Mouse (Mus musculus) G1E (cell line): Measurements from ENCODE around the gene Ehmt1. TPM values are rescaled to one million over a fixed set of nuclear protein-coding genes. Genes with fewer than 3 reads are reported as not detected.

ENCODE experiments used
- ATAC-seq: 2 replicates; pipeline ENCODE4 v1.8.0; 2016; ENCODE audit warnings: mild to moderate bottlenecking; ENCODE audit not compliant: insufficient number of reproducible peaks, poor library complexity, low FRiP score, severe bottlenecking; ENCODE audit errors: extremely low read depth
- DNase-seq: peaks from one replicate; pipeline ENCODE4 v3.0.0; 2012; ENCODE audit warnings: low spot score
- H3K27me3 ChIP-seq: 2 replicates; pipeline ENCODE4 v1.6.1; 2012; ENCODE audit warnings: mild to moderate bottlenecking, low read length, inconsistent platforms; ENCODE audit not compliant: insufficient read depth
- H3K36me3 ChIP-seq: replicated peaks from 2 replicates; pipeline ENCODE3; 2012; ENCODE audit warnings: mild to moderate bottlenecking, inconsistent platforms
- H3K4me1 ChIP-seq: 2 replicates; pipeline ENCODE4 v1.6.1; 2012; ENCODE audit warnings: low read depth, low read length, inconsistent platforms, mixed read lengths; ENCODE audit not compliant: insufficient read depth
- H3K4me3 ChIP-seq: 2 replicates; pipeline ENCODE4 v1.5.1; 2012; ENCODE audit warnings: low read depth, mild to moderate bottlenecking, inconsistent platforms, low read length, moderate library complexity, mixed read lengths
- H3K9me3 ChIP-seq: replicated peaks from 2 replicates; pipeline ENCODE4 v1.6.1; 2012; ENCODE audit warnings: inconsistent platforms
- CTCF ChIP-seq: IDR thresholded peaks from 2 replicates; pipeline ENCODE4 v1.5.1; 2012; ENCODE audit warnings: low read depth, low read length, inconsistent platforms, mixed read lengths
- GATA1 ChIP-seq: IDR thresholded peaks from 2 replicates; pipeline ENCODE4 v1.6.1; 2012; ENCODE audit warnings: borderline replicate concordance, low read length, inconsistent platforms, mixed read lengths
- GATA2 ChIP-seq: IDR thresholded peaks from 2 replicates; pipeline ENCODE4 v1.6.1; 2012; ENCODE audit warnings: low read depth, low read length, inconsistent platforms, borderline replicate concordance
- POLR2AphosphoS5 ChIP-seq: IDR thresholded peaks from 2 replicates; pipeline ENCODE4 v1.6.1; 2012; ENCODE audit warnings: low read depth, low read length, inconsistent platforms; ENCODE audit not compliant: insufficient replicate concordance
- TAL1 ChIP-seq: conservative IDR thresholded peaks from 2 replicates; pipeline ENCODE4 v1.6.1; 2012; ENCODE audit warnings: low read depth, low read length, inconsistent platforms, mixed read lengths
- polyA plus RNA-seq: library from polyadenylated mRNA; stranded (reverse); fragments of >175 nt; gene quantifications from 2 replicates; pipeline ENCODE4 v1.2.3, GENCODE M21; 2012
- total RNA-seq, 2 experiments: library from RNA; stranded (forward) in 1 of 2; stranded (reverse) in 1 of 2; fragments of 200-1000 nt in 1 of 2; fragments of >200 nt in 1 of 2; fragmentation: Nextera tagmentation in 1 of 2; gene quantifications; 2 replicates each; pipeline ENCODE4 v1.2.3; 2014 to 2017

The Ehmt1 gene
- total and polyA plus RNA-seq, 3 experiments = 71.5 to 94.7 (median 85.4) TPM

DNA sequence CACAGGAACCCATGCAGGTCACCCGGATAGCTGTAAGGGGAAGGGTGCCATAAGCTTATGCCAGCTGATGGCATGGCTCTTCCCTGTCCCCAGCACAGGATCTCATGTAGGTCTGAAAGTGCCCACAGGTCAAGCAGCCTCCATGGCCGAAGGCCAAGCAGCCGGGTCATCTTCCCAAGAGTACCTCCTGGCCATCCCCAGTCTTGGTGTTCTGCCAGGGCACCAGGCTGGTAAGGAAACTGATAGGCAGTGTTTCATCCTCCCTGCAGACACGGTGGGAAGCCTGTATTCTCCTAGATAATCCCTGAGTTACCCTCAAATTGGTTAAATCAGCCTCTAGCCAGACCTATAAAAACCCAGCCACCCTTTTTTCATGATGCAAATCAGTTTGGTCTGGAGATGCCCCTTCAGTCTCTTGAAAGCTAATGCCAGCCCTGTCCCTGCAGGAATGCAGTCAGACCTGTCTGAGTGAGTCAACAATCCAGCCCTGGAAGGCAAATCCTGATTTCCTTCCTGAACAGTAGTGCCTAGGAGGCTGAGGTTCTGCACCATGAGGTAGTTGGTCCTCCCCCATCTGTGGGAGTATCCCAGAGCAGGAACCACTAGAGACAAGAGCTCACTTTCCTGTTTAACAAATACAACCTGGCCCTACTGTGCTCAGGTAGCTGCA lies 8.5 kb upstream of the Ehmt1 start:
- Histone ChIP-seq H3K36me3 (peaks cover 60% of the 10 kb centered on the region), H3K4me1 (peaks cover 6% of the 10 kb centered on the region), H3K9me3 (no peaks in the 10 kb centered on the region), H3K27me3 (no peaks in the 10 kb centered on the region), H3K4me3 (no peak overlapping the region)
- ATAC-seq (no peak), DNase-seq (no peak)
- TF ChIP-seq GATA2 = no peak
- no peak for TF ChIP-seq CTCF
- TF ChIP-seq GATA1 = no peak
- TF ChIP-seq POLR2AphosphoS5 = no peak
- TF ChIP-seq TAL1 = no peak

DNA sequence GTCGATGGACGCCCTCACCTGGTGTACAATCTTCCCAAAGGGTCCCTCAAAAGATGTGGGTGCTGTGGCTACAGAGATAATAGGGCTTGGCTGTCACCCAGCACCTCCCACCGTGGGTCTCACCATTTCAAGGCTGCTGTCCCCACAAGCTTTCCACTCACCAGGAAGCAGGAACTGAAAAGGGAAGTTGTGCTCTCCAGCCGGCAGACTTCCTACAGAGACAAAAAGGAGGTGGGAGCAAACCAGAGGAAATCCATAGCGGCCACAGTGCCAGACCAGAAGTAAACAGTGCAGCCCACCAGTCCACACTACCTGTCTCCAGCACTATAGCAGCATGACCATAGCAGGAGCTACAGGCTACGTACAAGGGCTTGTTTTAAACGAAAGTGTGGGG lies 7.5 kb upstream of the Ehmt1 start:
- Histone ChIP-seq H3K36me3 (peaks cover 58% of the 10 kb centered on the region), H3K4me1 (peaks cover 6% of the 10 kb centered on the region), H3K27me3 (no peaks in the 10 kb centered on the region), H3K9me3 (no peaks in the 10 kb centered on the region), H3K4me3 (no peak overlapping the region)
- DNase-seq (no peak), ATAC-seq (no peak)
- TF ChIP-seq CTCF (no peak), GATA1 (no peak), TAL1 (no peak), POLR2AphosphoS5 (no peak), GATA2 (no peak)

DNA sequence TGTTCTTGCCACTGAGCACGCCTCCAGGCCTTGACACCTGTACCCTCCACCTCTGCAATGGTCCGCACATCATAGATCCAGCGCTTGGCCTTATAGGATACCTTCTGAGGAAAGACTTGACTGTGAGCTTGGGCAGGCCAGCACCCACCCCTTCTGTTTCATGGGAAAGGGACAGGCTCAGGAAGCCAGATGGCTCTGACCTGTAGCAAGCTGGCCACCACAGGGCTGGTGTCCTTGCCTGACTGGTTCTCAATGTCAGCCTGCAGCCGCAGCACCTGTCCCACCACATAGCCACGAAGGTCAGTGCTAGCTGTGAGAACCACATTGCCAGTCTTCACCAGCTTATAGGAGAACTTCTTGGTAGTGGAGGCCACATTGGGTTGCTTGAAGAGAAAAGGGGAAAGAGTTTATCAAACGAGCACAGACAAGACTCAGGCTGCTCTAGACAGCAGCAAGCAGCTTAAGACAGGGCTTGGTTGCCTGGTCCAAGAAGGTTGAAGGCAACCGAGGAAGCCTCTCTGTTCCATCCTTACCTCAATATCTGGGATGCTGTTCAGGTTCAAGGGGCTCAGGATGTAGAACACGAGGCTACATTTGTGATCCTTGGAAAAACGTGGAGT lies 7.0 kb upstream of the Ehmt1 start:
- H3K9me3 ChIP-seq = no peaks in the 10 kb centered on the region
- H3K4me3 ChIP-seq = no peak overlapping the region
- no peak for ATAC-seq
- peaks cover 53% of the 10 kb centered on the region for H3K36me3 ChIP-seq
- peaks cover 6% of the 10 kb centered on the region for H3K4me1 ChIP-seq
- TF ChIP-seq CTCF (no peak), GATA2 (no peak), TAL1 (no peak), GATA1 (no peak), POLR2AphosphoS5 (no peak)
- no peaks in the 10 kb centered on the region for H3K27me3 ChIP-seq
- no peak for DNase-seq

DNA sequence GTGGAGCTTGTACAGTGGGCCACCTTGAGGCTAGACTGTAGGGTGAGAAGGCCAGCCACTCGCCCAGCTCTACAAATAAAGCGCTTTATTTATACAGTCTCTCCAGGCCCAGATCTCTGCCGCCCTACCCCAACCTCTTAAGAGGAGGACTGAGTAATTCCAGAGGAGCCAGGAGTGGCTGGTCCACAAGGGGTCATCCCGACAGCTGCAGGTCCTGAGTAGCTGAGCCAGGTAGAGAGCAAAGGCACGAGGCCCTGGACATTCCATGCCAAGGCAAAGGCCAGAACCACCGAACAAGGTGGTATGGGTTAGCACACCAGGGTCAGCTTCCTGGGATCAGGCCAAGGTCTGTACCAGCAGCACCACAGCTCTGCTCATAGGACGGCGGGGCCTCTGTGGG lies 5.9 kb upstream of the Ehmt1 start:
- Histone ChIP-seq H3K27me3 (no peaks in the 10 kb centered on the region), H3K36me3 (peaks cover 47% of the 10 kb centered on the region), H3K9me3 (no peaks in the 10 kb centered on the region), H3K4me1 (peaks cover 8% of the 10 kb centered on the region), H3K4me3 (no peak overlapping the region)
- DNase-seq (no peak), ATAC-seq (no peak)
- TF ChIP-seq CTCF = no peak

DNA sequence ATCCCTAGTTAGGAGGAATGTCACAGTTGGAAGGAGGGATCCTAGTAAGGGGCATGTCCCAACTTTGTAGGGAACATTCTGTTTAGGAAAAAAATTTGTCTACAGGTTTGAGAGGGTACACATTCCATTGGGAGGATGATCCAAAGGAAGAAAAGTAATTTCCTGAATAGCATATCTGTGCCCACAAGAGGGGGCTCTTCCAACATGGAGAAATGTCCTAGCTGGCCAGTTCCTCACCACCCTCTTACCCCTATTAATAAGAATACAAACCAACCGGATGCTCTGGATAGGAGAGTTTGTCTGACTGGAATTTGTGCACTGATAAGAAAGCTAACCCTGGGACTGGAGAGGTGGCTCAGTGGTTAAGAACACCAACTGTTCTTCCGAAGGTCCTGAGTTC lies 4.1 kb upstream of the Ehmt1 start:
- peaks cover 39% of the 10 kb centered on the region for H3K36me3 ChIP-seq
- ATAC-seq (no peak), DNase-seq (no peak)
- H3K4me1 ChIP-seq = peaks cover 12% of the 10 kb centered on the region
- H3K4me3 ChIP-seq = no peak overlapping the region
- no peaks in the 10 kb centered on the region for H3K27me3 ChIP-seq
- TF ChIP-seq GATA2 (no peak), CTCF (0 out of 2 replicates have a peak, but pooled peaks have one; percentile 14)
- H3K9me3 ChIP-seq = no peaks in the 10 kb centered on the region

DNA sequence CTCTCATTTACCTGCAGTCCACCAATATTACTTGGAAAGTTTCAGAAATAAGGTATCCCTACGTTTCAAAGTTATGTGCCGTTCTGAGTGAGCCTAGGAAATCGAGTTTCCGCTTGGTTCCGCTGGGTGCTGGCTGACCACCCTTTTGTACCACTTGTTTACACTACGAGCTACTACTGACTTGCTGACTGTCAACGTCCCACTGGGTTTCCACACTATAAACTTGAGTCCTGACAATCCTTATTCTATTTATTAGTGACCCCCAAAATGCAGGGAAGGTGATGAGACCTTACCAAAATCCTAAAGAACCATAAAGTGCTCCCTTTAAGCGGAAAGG lies 393 bp upstream of the Ehmt1 start:
- Histone ChIP-seq H3K27me3 (no peaks in the 10 kb centered on the region), H3K4me3 (peak overlapping the region; percentile 97), H3K9me3 (no peaks in the 10 kb centered on the region), H3K4me1 (peaks cover 21% of the 10 kb centered on the region), H3K36me3 (peaks cover 14% of the 10 kb centered on the region)
- no peak for TF ChIP-seq GATA1
- TF ChIP-seq POLR2AphosphoS5 = no peak
- ATAC-seq (no peak), DNase-seq (peak; percentile 19)

DNA sequence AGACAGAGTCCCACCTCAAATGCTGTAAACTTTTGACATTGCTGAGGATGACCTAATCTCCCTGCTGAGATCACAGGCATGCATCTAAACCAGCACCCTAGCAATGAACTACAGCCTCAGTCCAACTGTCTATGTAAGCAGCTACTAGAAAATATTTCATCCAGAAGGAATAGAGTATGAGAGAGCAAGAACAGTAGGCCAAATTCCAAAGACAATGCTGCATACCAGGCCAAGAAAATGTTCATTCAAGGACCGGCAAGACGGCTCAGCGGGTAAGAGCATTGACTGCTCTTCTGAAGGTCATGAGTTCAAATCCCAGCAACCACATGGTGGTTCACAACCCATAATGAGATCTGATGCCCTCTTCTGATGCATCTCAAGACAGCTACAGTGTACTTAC lies 4.7 kb downstream of the Ehmt1 start:
- DNase-seq = no peak
- Histone ChIP-seq H3K27me3 (no peaks in the 10 kb centered on the region), H3K4me3 (no peak overlapping the region), H3K4me1 (peaks cover 33% of the 10 kb centered on the region), H3K9me3 (no peaks in the 10 kb centered on the region), H3K36me3 (peaks cover 41% of the 10 kb centered on the region)
- ATAC-seq = no peak
- TF ChIP-seq TAL1 (no peak), GATA2 (no peak), CTCF (no peak), POLR2AphosphoS5 (no peak), GATA1 (no peak)
